Mouse (Mus musculus): ENCODE measurements around the gene Adam19.

- TF ChIP-seq SRF (IDR thresholded peaks at IDR 0.05; ENCODE audit: control insufficient read depth, insufficient read length, low read depth) (no peak), MAX (IDR thresholded peaks at IDR 0.05; ENCODE audit: low read depth) (no peak), USF1 (IDR thresholded peaks at IDR 0.05; ENCODE audit: low read depth) (no peak), POLR2A (IDR thresholded peaks at IDR 0.05; ENCODE audit: insufficient read length, low read depth) (no peak), REST (IDR thresholded peaks at IDR 0.05; ENCODE audit: insufficient read depth, insufficient read length) (no peak), TCF12 (IDR thresholded peaks at IDR 0.05; ENCODE audit: insufficient read depth, poor library complexity, severe bottlenecking) (no peak)
These were observed 35.3 kb downstream of the Adam19 start for GRCm38 (mm10) chr11:46090951-46091667.

Measured in myocyte (in vitro differentiated cells).